Mouse (Mus musculus): ENCODE data around the gene Med16.

The Med16 gene

GRCm38 (mm10) chr10:79908167-79909091 lies at the start of gene Med16:
Med16 (minus strand) TSS chr10:79908923.
- peak; percentile 97 for DNase-seq

GRCm38 (mm10) chr10:79958140-79958816 lies 49.6 kb upstream of the Med16 start:
- peak; percentile 77 for DNase-seq

GRCm38 (mm10) chr10:79956643-79957154 lies 48.0 kb upstream of the Med16 start:
- no peak for DNase-seq

GRCm38 (mm10) chr10:79955691-79956090 lies 47.0 kb upstream of the Med16 start:
- DNase-seq, result no peak

GRCm38 (mm10) chr10:79953946-79954345 lies 45.2 kb upstream of the Med16 start:
- no peak for DNase-seq

- DNase-seq, result no peak
Measured at GRCm38 (mm10) chr10:79950661-79951060, 41.9 kb upstream of the Med16 start.

GRCm38 (mm10) chr10:79949873-79950272 lies 41.1 kb upstream of the Med16 start:
- DNase-seq, result no peak

GRCm38 (mm10) chr10:79947502-79947901 lies 38.8 kb upstream of the Med16 start:
- DNase-seq, result no peak

GRCm38 (mm10) chr10:79946752-79947322 lies 38.1 kb upstream of the Med16 start:
- no peak for DNase-seq

- no peak for DNase-seq
Measured at GRCm38 (mm10) chr10:79945507-79946234, 36.9 kb upstream of the Med16 start.

GRCm38 (mm10) chr10:79943471-79943901 lies 34.8 kb upstream of the Med16 start:
- no peak for DNase-seq

GRCm38 (mm10) chr10:79942988-79943387 lies 34.3 kb upstream of the Med16 start:
- no peak for DNase-seq

GRCm38 (mm10) chr10:79940749-79941148 lies 32.0 kb upstream of the Med16 start:
- no peak for DNase-seq

GRCm38 (mm10) chr10:79937775-79938526 lies 29.2 kb upstream of the Med16 start:
- DNase-seq, result no peak

GRCm38 (mm10) chr10:79936911-79937441 lies 28.3 kb upstream of the Med16 start:
- DNase-seq, result peak; percentile 64

- DNase-seq, result no peak
Measured at GRCm38 (mm10) chr10:79936284-79936910, 27.7 kb upstream of the Med16 start.

- DNase-seq, result no peak
Measured at GRCm38 (mm10) chr10:79934794-79935569, 26.3 kb upstream of the Med16 start.

GRCm38 (mm10) chr10:79934272-79934721 lies 25.6 kb upstream of the Med16 start:
- DNase-seq, result no peak

GRCm38 (mm10) chr10:79933861-79934260 lies 25.1 kb upstream of the Med16 start:
- no peak for DNase-seq

- DNase-seq, result no peak
Measured at GRCm38 (mm10) chr10:79933145-79933679, 24.5 kb upstream of the Med16 start.
